Mouse (Mus musculus): ENCODE measurements around the gene Sdf2. TPM values are rescaled to one million over a fixed set of nuclear protein-coding genes. Genes with fewer than 3 reads are reported as not detected.
A peak's percentile ranks its signal among the peaks of the same experiment; 100 is the strongest.

Gene Sdf2
- total RNA-seq (2021) = 10 to 100 TPM; 59.4 to 64.3 TPM
- long read RNA-seq, experiment 1, transcript Sdf2-201 (3 exons, 1,268 nt) = major isoform, 68 of 76 reads
- long read RNA-seq, experiment 1, partial matches to known transcripts = 0 of 76 reads
- long read RNA-seq, experiment 1, other reads (novel, unspliced or antisense) = 8 of 76 reads
- long read RNA-seq, experiment 2, transcript Sdf2-201 (3 exons, 1,268 nt) = major isoform, 42 of 50 reads
- long read RNA-seq, experiment 2, partial matches to known transcripts = 3 of 50 reads
- long read RNA-seq, experiment 2, other reads (novel, unspliced or antisense) = 4 of 50 reads

DNA sequence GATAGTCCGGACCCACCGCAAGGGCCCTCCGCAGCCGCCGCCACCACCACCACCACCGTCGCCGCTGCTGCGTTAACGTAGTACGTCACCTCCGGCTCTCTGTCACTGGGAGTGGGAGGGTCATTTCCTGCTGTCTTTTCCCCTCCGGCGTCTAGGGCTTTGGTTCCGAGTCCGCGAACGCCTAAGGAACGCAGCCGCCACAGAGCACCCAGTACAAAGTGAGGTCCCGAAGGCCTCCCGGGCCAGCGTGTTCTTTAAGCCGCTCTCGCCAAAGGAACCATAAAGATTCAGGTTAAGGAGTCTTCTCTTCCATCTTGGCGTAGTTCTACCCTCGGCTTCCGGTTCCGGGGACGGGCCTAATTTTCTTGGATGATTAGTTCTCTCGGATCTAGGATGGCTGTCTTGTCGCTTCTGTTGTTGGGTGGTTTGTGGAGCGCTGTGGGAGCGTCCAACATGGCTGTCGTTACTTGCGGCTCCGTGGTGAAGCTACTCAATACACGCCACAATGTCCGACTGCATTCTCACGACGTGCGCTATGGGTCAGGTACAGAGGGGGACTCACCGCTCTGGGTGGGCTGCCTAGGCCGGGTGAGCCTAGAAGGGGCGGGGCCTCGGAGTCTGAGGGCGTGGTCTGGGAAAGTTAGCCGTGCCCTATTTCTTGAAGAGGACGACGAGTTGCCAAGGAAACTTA is at the start of gene Sdf2, which contains the start of gene Supt6:
TSS of gene Sdf2 (plus strand) at position 120 of the 691 bp plus-strand sequence.
TSS of gene Supt6 (minus strand) at position 361 of the 691 bp plus-strand sequence.
- peak; percentile 65 to 89 for DNase-seq (ENCODE audit: low spot score in 2 of 2)

- no peak for DNase-seq (ENCODE audit: low spot score in 2 of 2)
These were observed 43.2 kb upstream of the Sdf2 start for GRCm38 (mm10) chr11:78202372-78202771.

GRCm38 (mm10) chr11:78204287-78204686 is 41.3 kb upstream of the Sdf2 start:
- DNase-seq (ENCODE audit: low spot score in 2 of 2) = no peak

DNA sequence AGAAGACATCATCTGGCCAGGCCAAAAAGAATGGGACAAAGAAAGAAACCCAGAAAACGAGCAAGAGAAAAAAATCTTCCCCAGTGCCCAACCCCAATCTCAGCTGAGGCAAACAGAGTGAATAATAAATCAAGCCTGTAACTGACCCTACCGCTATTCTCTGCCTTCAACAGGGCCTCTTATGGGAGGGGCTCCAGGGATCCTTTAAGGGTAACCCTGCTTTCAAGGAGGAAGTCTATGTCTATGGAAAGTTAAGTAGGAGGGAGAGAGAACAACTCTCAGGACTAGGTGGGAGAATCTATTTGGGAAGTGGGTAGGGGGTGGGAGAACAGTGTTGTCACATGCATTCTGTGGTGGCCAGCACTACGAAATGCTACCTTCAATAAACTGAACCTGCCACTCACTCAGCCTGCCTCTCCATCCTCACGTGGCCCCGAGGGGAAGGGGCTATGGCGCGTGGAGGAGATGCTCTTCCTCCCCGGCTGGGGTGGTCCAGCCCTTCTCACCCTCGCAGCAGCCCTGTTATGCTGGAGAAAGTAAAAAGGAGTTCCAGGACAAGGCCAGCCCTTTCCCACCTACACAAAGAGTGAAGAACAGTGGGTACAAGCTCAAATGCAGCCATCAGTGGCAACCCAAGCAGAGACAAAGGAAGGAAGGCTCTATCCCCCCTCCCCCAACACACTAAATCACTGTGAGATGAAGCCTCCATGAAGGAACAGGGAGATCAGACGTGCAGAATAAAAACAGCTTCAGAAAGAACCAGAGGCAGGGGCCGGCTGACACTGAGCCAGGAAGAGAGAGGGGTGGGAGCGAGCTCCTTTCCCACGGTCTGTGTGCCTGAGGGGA is 40.0 kb upstream of the Sdf2 start:
- DNase-seq (ENCODE audit: low spot score in 2 of 2) = no peak

- no peak for DNase-seq (ENCODE audit: low spot score in 2 of 2)
These were observed 38.4 kb upstream of the Sdf2 start for GRCm38 (mm10) chr11:78207190-78207589.

DNA sequence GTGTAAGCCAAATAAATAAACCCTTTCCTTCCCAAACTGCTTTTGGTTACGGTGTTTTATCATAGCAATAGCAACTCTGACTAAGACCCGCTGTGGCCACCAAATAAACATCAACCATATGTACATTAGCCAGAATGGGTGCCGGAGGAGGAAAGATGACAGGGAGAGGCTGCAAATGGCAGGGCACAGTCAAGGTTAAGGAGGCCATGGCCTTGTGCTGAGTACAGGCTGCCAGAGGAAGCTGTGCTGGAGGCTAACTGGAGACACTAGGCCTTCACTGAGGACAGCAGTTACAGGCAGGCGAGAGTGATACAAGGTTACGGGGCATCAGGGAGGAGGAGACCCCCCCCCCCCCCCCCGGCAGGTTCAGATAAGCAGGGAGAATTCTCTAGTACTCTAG is 35.7 kb upstream of the Sdf2 start:
- DNase-seq (ENCODE audit: low spot score in 2 of 2) = no peak

DNA sequence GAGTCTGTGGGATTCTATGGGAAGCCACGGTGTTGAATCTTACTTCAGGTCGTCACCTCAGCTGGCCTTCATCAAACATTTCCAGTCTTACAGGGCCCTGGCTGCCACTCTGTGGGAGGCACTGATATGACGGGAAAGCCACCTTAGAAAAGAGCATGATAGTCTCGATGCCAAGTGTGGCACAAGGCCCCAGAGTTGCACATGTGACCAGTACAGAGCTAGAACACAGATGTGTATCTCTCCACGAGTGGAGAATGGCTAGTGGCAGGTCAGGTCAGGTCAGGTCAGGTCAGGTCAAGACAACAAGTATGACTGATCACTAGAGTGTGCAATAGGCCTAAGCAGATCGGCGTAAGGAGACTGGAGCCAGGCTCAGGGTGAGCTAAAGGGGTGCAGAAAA is 34.9 kb upstream of the Sdf2 start:
- no peak for DNase-seq (ENCODE audit: low spot score in 2 of 2)

- DNase-seq (ENCODE audit: low spot score in 2 of 2) = no peak
These were observed 34.0 kb upstream of the Sdf2 start for GRCm38 (mm10) chr11:78211513-78211912.

DNA sequence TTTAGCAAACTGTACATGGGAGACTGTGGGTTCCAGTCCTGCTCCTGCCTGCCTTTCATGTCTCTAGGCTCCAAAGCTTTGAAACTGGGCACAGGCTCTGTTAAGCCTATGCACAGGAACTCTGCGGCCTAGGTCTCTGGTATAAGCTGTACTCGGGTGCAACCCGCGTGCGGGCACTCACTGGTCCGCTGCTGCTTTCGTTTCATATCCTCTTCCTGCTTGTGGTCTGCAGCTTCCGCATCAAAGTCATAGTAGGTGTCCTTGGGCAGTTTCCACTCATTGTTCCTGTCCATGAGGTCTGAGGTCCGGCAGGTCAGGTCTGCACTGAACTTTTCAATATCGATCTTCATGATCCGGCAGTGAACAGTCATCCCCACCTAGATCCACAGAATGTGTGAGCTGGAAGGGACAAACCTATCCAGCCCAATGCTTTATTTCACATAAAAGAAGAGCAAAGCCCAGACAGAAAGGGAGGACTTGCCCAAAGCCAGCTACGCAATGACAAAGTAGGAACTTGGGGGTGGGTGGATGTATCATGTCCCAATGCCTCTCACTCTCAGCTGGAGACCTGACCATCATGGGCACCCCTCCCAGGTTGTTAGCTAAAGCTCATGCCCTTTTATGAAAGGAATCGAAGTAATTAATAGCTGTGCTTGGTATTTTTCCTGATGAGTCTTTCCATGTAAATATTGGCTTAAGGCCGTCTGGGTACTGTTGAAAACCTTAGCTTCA is 32.3 kb upstream of the Sdf2 start:
- DNase-seq (ENCODE audit: low spot score in 2 of 2) = no peak

GRCm38 (mm10) chr11:78215709-78216317 is 29.7 kb upstream of the Sdf2 start:
- DNase-seq (ENCODE audit: low spot score in 2 of 2) = no peak

DNA sequence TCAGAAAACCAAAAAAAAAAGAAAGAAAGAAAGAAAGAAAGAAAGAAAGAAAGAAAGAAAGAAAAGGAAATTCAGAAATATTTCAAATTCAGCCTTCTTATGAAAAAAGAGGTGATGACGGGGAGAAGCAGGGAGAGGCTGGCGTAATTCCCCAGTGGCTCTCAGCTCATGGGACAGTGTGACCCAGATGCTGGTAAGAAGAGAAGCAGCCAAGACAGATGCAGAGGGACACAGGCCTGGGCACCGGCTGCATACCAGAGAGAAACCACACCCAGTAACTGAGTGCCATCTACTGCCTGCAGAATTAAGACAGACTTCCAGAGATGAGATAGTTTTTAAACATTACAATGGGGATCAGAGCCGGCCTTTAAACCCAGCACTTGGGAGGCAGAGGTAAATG is 22.0 kb upstream of the Sdf2 start:
- DNase-seq (ENCODE audit: low spot score in 2 of 2) = no peak

DNA sequence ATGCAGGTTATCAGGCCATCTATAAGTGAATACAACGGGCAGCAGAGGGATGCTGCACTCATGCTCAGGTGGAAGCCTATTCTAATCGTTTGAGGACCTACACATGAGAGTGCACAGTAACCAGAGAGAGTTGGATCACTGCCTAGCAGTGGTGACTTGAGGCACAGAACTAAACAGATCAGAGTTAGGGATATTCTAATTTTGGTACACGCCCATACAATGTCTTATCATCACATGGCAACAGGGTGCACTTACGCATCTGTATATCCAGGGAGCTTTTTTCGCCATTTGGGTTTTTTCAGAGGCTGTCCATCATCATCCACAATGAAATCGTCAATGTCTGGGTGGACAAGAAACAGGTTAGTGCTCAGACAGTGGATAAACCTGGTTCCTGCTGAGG is 14.0 kb upstream of the Sdf2 start:
- no peak for DNase-seq (ENCODE audit: low spot score in 2 of 2)

DNA sequence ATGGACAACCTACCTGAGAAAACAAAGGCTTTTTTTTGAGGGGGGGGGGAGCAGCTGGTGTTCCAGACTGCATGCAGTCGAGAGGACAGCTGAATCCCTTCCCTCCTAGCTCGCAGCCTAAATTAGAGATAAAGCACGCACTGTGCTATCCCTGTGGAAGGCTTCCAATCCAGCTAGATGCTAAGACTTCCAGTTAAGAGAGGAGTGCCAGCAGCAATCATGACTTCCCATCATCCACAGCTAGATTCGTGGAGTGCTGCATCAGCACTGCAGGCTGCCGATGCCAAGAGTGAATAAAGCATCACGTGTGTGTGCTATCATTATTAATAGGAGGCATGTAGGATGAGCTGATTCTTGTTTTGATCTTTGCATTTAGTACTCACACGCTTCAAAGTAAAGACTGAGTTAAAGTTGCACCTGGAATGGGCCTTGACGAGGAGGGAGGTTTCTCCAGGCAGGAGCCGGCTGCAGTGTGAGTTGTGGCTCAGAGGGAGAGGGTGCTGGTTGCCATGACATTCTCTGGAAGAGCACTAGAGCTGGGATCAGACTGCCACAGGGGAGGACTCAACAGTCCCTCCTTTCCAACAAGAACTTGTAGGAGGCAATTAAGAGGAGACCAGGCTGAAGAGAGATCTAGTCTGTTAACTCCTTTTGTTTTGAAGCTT is 5.2 kb upstream of the Sdf2 start:
- DNase-seq (ENCODE audit: low spot score in 2 of 2) = no peak

GRCm38 (mm10) chr11:78245261-78245626 is 302 bp upstream of the Sdf2 start:
- no peak for DNase-seq (ENCODE audit: low spot score in 2 of 2)

DNA sequence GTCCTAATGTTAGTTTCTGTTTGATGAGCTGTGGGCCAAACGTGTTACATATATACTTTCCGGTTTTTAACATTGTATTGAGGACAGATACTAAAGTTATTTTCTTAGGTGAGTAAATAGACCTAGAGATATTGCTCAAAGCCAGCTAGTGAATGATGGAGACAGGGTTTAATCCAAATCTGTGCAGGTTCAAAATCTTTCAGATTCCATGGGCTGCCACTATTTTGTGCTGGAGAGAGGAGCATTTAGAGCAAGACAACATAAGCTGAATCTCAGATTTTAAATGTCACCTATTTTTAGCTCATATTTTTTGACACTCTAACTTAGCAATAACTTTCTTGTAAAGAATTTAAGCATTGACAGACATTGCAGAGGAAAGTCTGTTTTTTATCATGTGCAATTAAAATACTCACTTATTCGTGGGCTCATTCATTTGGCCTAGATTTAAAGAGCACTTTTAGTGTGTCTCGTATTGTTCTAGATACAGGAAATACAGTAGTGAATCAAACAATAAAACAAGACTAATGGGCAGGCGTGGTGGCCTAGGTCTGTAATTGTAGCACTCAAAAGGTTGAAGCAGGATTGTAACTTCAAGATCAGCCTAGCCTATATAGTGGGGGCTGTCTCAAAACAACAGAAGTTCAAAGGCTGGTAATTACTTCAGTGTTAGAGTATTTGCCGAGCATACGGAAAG is 919 bp downstream of the Sdf2 start:
- DNase-seq (ENCODE audit: low spot score in 2 of 2) = no peak

DNA sequence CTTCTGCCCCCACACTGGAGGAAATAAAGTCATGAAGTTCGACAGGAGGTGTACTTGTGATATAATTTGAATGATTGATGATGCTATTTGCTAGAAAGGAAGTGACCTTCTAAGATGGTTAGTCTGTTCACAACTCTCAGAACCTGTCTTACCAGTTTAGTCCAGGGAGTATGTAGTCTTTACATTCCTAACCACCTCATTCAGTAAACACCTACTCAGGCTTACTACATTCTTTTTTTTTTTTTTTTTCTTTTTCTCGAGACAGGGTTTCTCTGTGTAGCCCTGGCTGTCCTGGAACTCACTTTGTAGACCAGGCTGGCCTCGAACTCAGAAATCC is 1.4 kb downstream of the Sdf2 start:
- DNase-seq (ENCODE audit: low spot score in 2 of 2) = no peak

- DNase-seq (ENCODE audit: low spot score in 2 of 2) = no peak
These were observed 2.2 kb downstream of the Sdf2 start for GRCm38 (mm10) chr11:78247727-78248140.

- DNase-seq (ENCODE audit: low spot score in 2 of 2) = no peak
These were observed 11.1 kb downstream of the Sdf2 start for GRCm38 (mm10) chr11:78256618-78257017.

GRCm38 (mm10) chr11:78260489-78261258 is 15.1 kb downstream of the Sdf2 start:
- no peak for DNase-seq (ENCODE audit: low spot score in 2 of 2)

Data from gastrocnemius, postnatal 4 days (tissue).